Mouse (Mus musculus): Measurements from ENCODE around the gene Pip4k2c. TPM values are rescaled to one million over a fixed set of nuclear protein-coding genes. Genes with fewer than 3 reads are reported as not detected.

Gene Pip4k2c
- total and polyA plus RNA-seq, 3 experiments: 126 to 141 (median 130) TPM

- Histone ChIP-seq H3K36me3 (replicated peaks) (peaks cover 12% of the 10 kb centered on the region), H3K4me1 (ENCODE audit: insufficient read depth, low read depth, low read length) (peaks cover 47% of the 10 kb centered on the region), H3K4me3 (ENCODE audit: low read depth, low read length) (no peak overlapping the region), H3K9me3 (replicated peaks) (no peaks in the 10 kb centered on the region), H3K27me3 (ENCODE audit: insufficient read depth, low read length) (no peaks in the 10 kb centered on the region)
- no peak for DNase-seq (ENCODE audit: low spot score)
- no peak for ATAC-seq (ENCODE audit: extremely low read depth, insufficient number of reproducible peaks, low FRiP score, poor library complexity, severe bottlenecking)
- TF ChIP-seq TAL1 (conservative IDR thresholded peaks at IDR 0.05; ENCODE audit: low read depth, low read length): no peak
- TF ChIP-seq GATA1 (IDR thresholded peaks at IDR 0.05; ENCODE audit: borderline replicate concordance, low read length): no peak
Observed at GRCm38 (mm10) chr10:127214422-127214803, 3.0 kb upstream of the Pip4k2c start.

- H3K27me3 ChIP-seq (ENCODE audit: insufficient read depth, low read length): no peaks in the 10 kb centered on the region
- peaks cover 18% of the 10 kb centered on the region for H3K36me3 ChIP-seq (replicated peaks)
- no peaks in the 10 kb centered on the region for H3K9me3 ChIP-seq (replicated peaks)
- no peak for TF ChIP-seq POLR2AphosphoS5 (IDR thresholded peaks at IDR 0.05; ENCODE audit: insufficient replicate concordance, low read depth, low read length)
- no peak for TF ChIP-seq GATA2 (IDR thresholded peaks at IDR 0.05; ENCODE audit: borderline replicate concordance, low read depth, low read length)
- no peak for TF ChIP-seq GATA1 (IDR thresholded peaks at IDR 0.05; ENCODE audit: borderline replicate concordance, low read length)
- no peak for TF ChIP-seq TAL1 (conservative IDR thresholded peaks at IDR 0.05; ENCODE audit: low read depth, low read length)
- no peak for TF ChIP-seq CTCF (IDR thresholded peaks at IDR 0.05; ENCODE audit: low read depth, low read length)
- no peak for DNase-seq (ENCODE audit: low spot score)
- ATAC-seq (ENCODE audit: extremely low read depth, insufficient number of reproducible peaks, low FRiP score, poor library complexity, severe bottlenecking): no peak
- H3K4me3 ChIP-seq (ENCODE audit: low read depth, low read length): no peak overlapping the region
- H3K4me1 ChIP-seq (ENCODE audit: insufficient read depth, low read depth, low read length): peaks cover 51% of the 10 kb centered on the region
Observed at GRCm38 (mm10) chr10:127213704-127214421, 2.5 kb upstream of the Pip4k2c start.

GRCm38 (mm10) chr10:127213272-127213671 is 1.9 kb upstream of the Pip4k2c start:
- no peak for ATAC-seq (ENCODE audit: extremely low read depth, insufficient number of reproducible peaks, low FRiP score, poor library complexity, severe bottlenecking)
- Histone ChIP-seq H3K4me1 (ENCODE audit: insufficient read depth, low read depth, low read length) (peaks cover 55% of the 10 kb centered on the region), H3K4me3 (ENCODE audit: low read depth, low read length) (no peak overlapping the region), H3K9me3 (replicated peaks) (no peaks in the 10 kb centered on the region), H3K36me3 (replicated peaks) (peaks cover 23% of the 10 kb centered on the region), H3K27me3 (ENCODE audit: insufficient read depth, low read length) (no peaks in the 10 kb centered on the region)
- no peak for TF ChIP-seq POLR2AphosphoS5 (IDR thresholded peaks at IDR 0.05; ENCODE audit: insufficient replicate concordance, low read depth, low read length)
- no peak for TF ChIP-seq GATA2 (IDR thresholded peaks at IDR 0.05; ENCODE audit: borderline replicate concordance, low read depth, low read length)
- no peak for TF ChIP-seq CTCF (IDR thresholded peaks at IDR 0.05; ENCODE audit: low read depth, low read length)
- no peak for TF ChIP-seq GATA1 (IDR thresholded peaks at IDR 0.05; ENCODE audit: borderline replicate concordance, low read length)
- no peak for TF ChIP-seq TAL1 (conservative IDR thresholded peaks at IDR 0.05; ENCODE audit: low read depth, low read length)
- DNase-seq (ENCODE audit: low spot score): no peak

GRCm38 (mm10) chr10:127210961-127211405 is 402 bp downstream of the Pip4k2c start:
- peaks cover 76% of the 10 kb centered on the region for H3K4me1 ChIP-seq (ENCODE audit: insufficient read depth, low read depth, low read length)
- no peaks in the 10 kb centered on the region for H3K27me3 ChIP-seq (ENCODE audit: insufficient read depth, low read length)
- peaks cover 46% of the 10 kb centered on the region for H3K36me3 ChIP-seq (replicated peaks)
- H3K4me3 ChIP-seq (ENCODE audit: low read depth, low read length): peak overlapping the region; percentile 92
- DNase-seq (ENCODE audit: low spot score) (no peak), ATAC-seq (ENCODE audit: extremely low read depth, insufficient number of reproducible peaks, low FRiP score, poor library complexity, severe bottlenecking) (peak; percentile 36; the same call in 1 of the 2 replicates)
- no peaks in the 10 kb centered on the region for H3K9me3 ChIP-seq (replicated peaks)
- TF ChIP-seq GATA2 (IDR thresholded peaks at IDR 0.05; ENCODE audit: borderline replicate concordance, low read depth, low read length): no peak
- TF ChIP-seq TAL1 (conservative IDR thresholded peaks at IDR 0.05; ENCODE audit: low read depth, low read length): no peak
- TF ChIP-seq POLR2AphosphoS5 (IDR thresholded peaks at IDR 0.05; ENCODE audit: insufficient replicate concordance, low read depth, low read length): no peak
- no peak for TF ChIP-seq CTCF (IDR thresholded peaks at IDR 0.05; ENCODE audit: low read depth, low read length)
- no peak for TF ChIP-seq GATA1 (IDR thresholded peaks at IDR 0.05; ENCODE audit: borderline replicate concordance, low read length)

GRCm38 (mm10) chr10:127209928-127210570 is 1.3 kb downstream of the Pip4k2c start:
- Histone ChIP-seq H3K4me1 (ENCODE audit: insufficient read depth, low read depth, low read length) (peaks cover 78% of the 10 kb centered on the region), H3K27me3 (ENCODE audit: insufficient read depth, low read length) (no peaks in the 10 kb centered on the region), H3K36me3 (replicated peaks) (peaks cover 56% of the 10 kb centered on the region), H3K9me3 (replicated peaks) (no peaks in the 10 kb centered on the region), H3K4me3 (ENCODE audit: low read depth, low read length) (peak overlapping the region; percentile 92)
- DNase-seq (ENCODE audit: low spot score) (no peak), ATAC-seq (ENCODE audit: extremely low read depth, insufficient number of reproducible peaks, low FRiP score, poor library complexity, severe bottlenecking) (no peak)
- no peak for TF ChIP-seq GATA2 (IDR thresholded peaks at IDR 0.05; ENCODE audit: borderline replicate concordance, low read depth, low read length)
- TF ChIP-seq TAL1 (conservative IDR thresholded peaks at IDR 0.05; ENCODE audit: low read depth, low read length): no peak
- TF ChIP-seq CTCF (IDR thresholded peaks at IDR 0.05; ENCODE audit: low read depth, low read length): no peak
- no peak for TF ChIP-seq POLR2AphosphoS5 (IDR thresholded peaks at IDR 0.05; ENCODE audit: insufficient replicate concordance, low read depth, low read length)
- TF ChIP-seq GATA1 (IDR thresholded peaks at IDR 0.05; ENCODE audit: borderline replicate concordance, low read length): no peak

- TF ChIP-seq GATA1 (IDR thresholded peaks at IDR 0.05; ENCODE audit: borderline replicate concordance, low read length) (no peak), CTCF (IDR thresholded peaks at IDR 0.05; ENCODE audit: low read depth, low read length) (no peak), GATA2 (IDR thresholded peaks at IDR 0.05; ENCODE audit: borderline replicate concordance, low read depth, low read length) (no peak), POLR2AphosphoS5 (IDR thresholded peaks at IDR 0.05; ENCODE audit: insufficient replicate concordance, low read depth, low read length) (no peak), TAL1 (conservative IDR thresholded peaks at IDR 0.05; ENCODE audit: low read depth, low read length) (no peak)
- H3K4me3 ChIP-seq (ENCODE audit: low read depth, low read length): peak overlapping the region; percentile 92
Observed at GRCm38 (mm10) chr10:127208921-127209320, 2.5 kb downstream of the Pip4k2c start.

More at GRCm38 (mm10) chr10:127208921-127209320, 2.5 kb downstream of the Pip4k2c start:
- H3K27me3 ChIP-seq (ENCODE audit: insufficient read depth, low read length): no peaks in the 10 kb centered on the region
- ATAC-seq (ENCODE audit: extremely low read depth, insufficient number of reproducible peaks, low FRiP score, poor library complexity, severe bottlenecking): no peak
- peaks cover 67% of the 10 kb centered on the region for H3K36me3 ChIP-seq (replicated peaks)
- no peaks in the 10 kb centered on the region for H3K9me3 ChIP-seq (replicated peaks)
- H3K4me1 ChIP-seq (ENCODE audit: insufficient read depth, low read depth, low read length): peaks cover 79% of the 10 kb centered on the region
- no peak for DNase-seq (ENCODE audit: low spot score)

Data from G1E (cell line).